Mouse (Mus musculus): ENCODE data around the gene Mis18bp1. TPM values are rescaled to one million over a fixed set of nuclear protein-coding genes. Genes with fewer than 3 reads are reported as not detected.

Gene Mis18bp1
- 0.14 and 0.30 TPM in 2 replicates for polyA plus RNA-seq (2012; rRNA removed)

DNA sequence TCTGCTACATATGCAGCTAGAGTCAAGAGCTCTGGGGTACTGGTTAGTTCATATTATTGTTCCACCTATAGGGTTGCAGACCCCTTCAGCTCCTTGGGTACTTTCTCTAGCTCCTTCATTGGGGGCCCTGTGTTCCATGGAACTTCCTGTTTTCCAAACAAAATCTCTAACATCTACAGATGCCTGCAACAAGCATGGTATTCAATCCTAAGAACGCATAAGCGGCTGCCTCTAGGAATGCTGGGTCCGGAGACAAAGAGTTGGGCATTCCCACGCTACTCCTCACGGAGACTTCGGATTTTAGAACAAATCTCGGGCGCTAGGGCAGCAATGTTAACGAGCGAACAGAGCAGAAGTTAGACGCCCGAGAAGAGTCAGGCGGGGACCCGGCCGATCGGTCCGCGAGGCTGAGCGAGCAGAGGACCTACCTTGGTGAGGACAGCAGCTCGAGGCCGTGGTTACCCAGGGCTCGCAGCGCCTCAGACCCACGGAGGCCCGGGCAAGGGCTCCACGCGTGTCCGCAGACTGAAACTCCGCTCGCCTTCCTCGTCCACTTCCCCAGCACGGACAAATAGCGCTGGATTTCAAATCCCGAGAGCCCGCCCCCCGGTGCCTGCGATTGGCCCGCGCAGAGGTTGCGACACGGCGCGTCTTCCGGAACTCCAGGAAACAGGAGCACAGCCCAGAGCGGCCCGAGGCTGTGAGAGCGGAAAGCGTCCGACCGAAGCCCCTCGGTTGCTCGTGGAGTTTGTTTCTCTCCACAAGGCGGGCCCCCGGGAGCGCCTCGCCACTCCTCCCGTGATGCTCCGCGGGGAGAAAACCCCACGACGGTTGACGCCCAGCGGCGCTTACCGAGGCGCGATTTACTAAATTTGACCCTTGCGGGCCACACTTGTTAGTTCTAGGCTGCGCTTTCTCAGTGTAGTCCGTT lies at the start of gene Mis18bp1:
Gene Mis18bp1, minus strand, starts transcription at position 584 of the 931 bp plus-strand sequence.

Other genes with a start within 250 kb of the Mis18bp1 start
- gene Klhl28, start 207.1 kb downstream of the Mis18bp1 start, polyA plus RNA-seq (2012; rRNA removed), result 1.5 and 2.5 TPM in 2 replicates
- 5.4 and 5.8 TPM in 2 replicates for gene Togaram1, start 206.8 kb downstream of the Mis18bp1 start, polyA plus RNA-seq (2012; rRNA removed)
- 9.1 and 9.8 TPM in 2 replicates for gene Prpf39, start 136.3 kb downstream of the Mis18bp1 start, polyA plus RNA-seq (2012; rRNA removed)
- 15.5 and 18.8 TPM in 2 replicates for gene Fkbp3, start 98.6 kb downstream of the Mis18bp1 start, polyA plus RNA-seq (2012; rRNA removed)
- 3.1 and 8.4 TPM in 2 replicates for gene Fancm, start 97.0 kb downstream of the Mis18bp1 start, polyA plus RNA-seq (2012; rRNA removed)
- gene Wdr20rt, start 52.9 kb upstream of the Mis18bp1 start, polyA plus RNA-seq (2012; rRNA removed), result not detected in 2 replicates

Data from ovary, adult 2 months (tissue).